Mouse (Mus musculus): ENCODE data around the gene Ap2b1. TPM values are rescaled to one million over a fixed set of nuclear protein-coding genes. Genes with fewer than 3 reads are reported as not detected.
"Not testable (repeated sequence)": the region's sequence is repeated elsewhere in the genome, so short reads cannot be mapped to it uniquely, and the experiment has no call there.

Gene Ap2b1
- polyA plus RNA-seq (2012; rRNA removed), result 41.4 and 51.0 TPM in 2 replicates

- TF ChIP-seq POLR2A (IDR thresholded peaks at IDR 0.05; ENCODE audit: control insufficient read depth, extremely low read depth, insufficient read depth, low read length, poor library complexity) (peak; percentile 74), CTCF (IDR thresholded peaks at IDR 0.05; ENCODE audit: borderline replicate concordance, control insufficient read depth, extremely low read depth, insufficient read depth, low read length, poor library complexity) (0 out of 2 replicates have a peak, but pooled peaks have one; percentile 35)
- Histone ChIP-seq H3K27me3 (ENCODE audit: control insufficient read depth, insufficient read depth, low read length) (no peaks in the 10 kb centered on the region), H3K27ac (ENCODE audit: control insufficient read depth, insufficient read depth, low read length) (peak within 1 kb of the TSS; percentile 66), H3K4me3 (ENCODE audit: control insufficient read depth, insufficient read depth, low read length) (peak within 1 kb of the TSS; percentile 60), H3K36me3 (ENCODE audit: control insufficient read depth, insufficient read depth, low read length) (no peaks in the 10 kb centered on the region), H3K4me1 (replicated peaks; ENCODE audit: control insufficient read depth, insufficient read depth, low read length) (peaks cover 6% of the 10 kb centered on the region)
- WGBS, result 4% methylated on average over 56 of the region's 56 CpGs
- peak; percentile 94 for DNase-seq
Observed at GRCm38 (mm10) chr11:83298225-83299195, at the start of gene Ap2b1. Gene Ap2b1 (plus strand): TSS chr11:83299024.

- 86% methylated on average over 5 of the region's 5 CpGs for WGBS
- not testable (repeated sequence) for DNase-seq; H3K4me3 ChIP-seq (ENCODE audit: control insufficient read depth, insufficient read depth, low read length); H3K36me3 ChIP-seq (ENCODE audit: control insufficient read depth, insufficient read depth, low read length); H3K27ac ChIP-seq (ENCODE audit: control insufficient read depth, insufficient read depth, low read length); H3K4me1 ChIP-seq (replicated peaks; ENCODE audit: control insufficient read depth, insufficient read depth, low read length); H3K27me3 ChIP-seq (ENCODE audit: control insufficient read depth, insufficient read depth, low read length)
Observed at GRCm38 (mm10) chr11:83257211-83257610, 41.6 kb upstream of the Ap2b1 start.

GRCm38 (mm10) chr11:83262673-83263072 is 36.2 kb upstream of the Ap2b1 start:
- DNase-seq, result peak; percentile 35
- TF ChIP-seq POLR2A (IDR thresholded peaks at IDR 0.05; ENCODE audit: control insufficient read depth, extremely low read depth, insufficient read depth, low read length, poor library complexity), result no peak
- TF ChIP-seq CTCF (IDR thresholded peaks at IDR 0.05; ENCODE audit: borderline replicate concordance, control insufficient read depth, extremely low read depth, insufficient read depth, low read length, poor library complexity), result no peak
- Histone ChIP-seq H3K4me1 (replicated peaks; ENCODE audit: control insufficient read depth, insufficient read depth, low read length) (peaks cover 8% of the 10 kb centered on the region), H3K4me3 (ENCODE audit: control insufficient read depth, insufficient read depth, low read length) (no peak overlapping the region), H3K36me3 (ENCODE audit: control insufficient read depth, insufficient read depth, low read length) (peaks cover 4% of the 10 kb centered on the region; the same call in 1 of the 2 replicates), H3K27ac (ENCODE audit: control insufficient read depth, insufficient read depth, low read length) (peak overlapping the region; percentile 78), H3K27me3 (ENCODE audit: control insufficient read depth, insufficient read depth, low read length) (no peaks in the 10 kb centered on the region)
- 75% methylated on average over 1 of the region's 1 CpGs for WGBS

GRCm38 (mm10) chr11:83263146-83263545 is 35.7 kb upstream of the Ap2b1 start:
- Histone ChIP-seq H3K27ac (ENCODE audit: control insufficient read depth, insufficient read depth, low read length) (peak overlapping the region; percentile 65), H3K4me1 (replicated peaks; ENCODE audit: control insufficient read depth, insufficient read depth, low read length) (peaks cover 8% of the 10 kb centered on the region), H3K27me3 (ENCODE audit: control insufficient read depth, insufficient read depth, low read length) (no peaks in the 10 kb centered on the region), H3K36me3 (ENCODE audit: control insufficient read depth, insufficient read depth, low read length) (peaks cover 4% of the 10 kb centered on the region; the same call in 1 of the 2 replicates), H3K4me3 (ENCODE audit: control insufficient read depth, insufficient read depth, low read length) (no peak overlapping the region)
- TF ChIP-seq POLR2A (IDR thresholded peaks at IDR 0.05; ENCODE audit: control insufficient read depth, extremely low read depth, insufficient read depth, low read length, poor library complexity) (no peak), CTCF (IDR thresholded peaks at IDR 0.05; ENCODE audit: borderline replicate concordance, control insufficient read depth, extremely low read depth, insufficient read depth, low read length, poor library complexity) (no peak)
- DNase-seq, result no peak
- WGBS, result 27% methylated on average over 3 of the region's 3 CpGs

- Histone ChIP-seq H3K36me3 (ENCODE audit: control insufficient read depth, insufficient read depth, low read length) (no peaks in the 10 kb centered on the region), H3K4me3 (ENCODE audit: control insufficient read depth, insufficient read depth, low read length) (peak overlapping the region; percentile 92), H3K27me3 (ENCODE audit: control insufficient read depth, insufficient read depth, low read length) (no peaks in the 10 kb centered on the region), H3K27ac (ENCODE audit: control insufficient read depth, insufficient read depth, low read length) (peak overlapping the region; percentile 79), H3K4me1 (replicated peaks; ENCODE audit: control insufficient read depth, insufficient read depth, low read length) (peaks cover 6% of the 10 kb centered on the region; the same call in 1 of the 2 replicates)
- 9% methylated on average over 6 of the region's 6 CpGs for WGBS
- TF ChIP-seq CTCF (IDR thresholded peaks at IDR 0.05; ENCODE audit: borderline replicate concordance, control insufficient read depth, extremely low read depth, insufficient read depth, low read length, poor library complexity) (no peak), POLR2A (IDR thresholded peaks at IDR 0.05; ENCODE audit: control insufficient read depth, extremely low read depth, insufficient read depth, low read length, poor library complexity) (peak; percentile 30; the same call in 1 of the 2 replicates)
- no peak for DNase-seq
Observed at GRCm38 (mm10) chr11:83270842-83271150, 28.0 kb upstream of the Ap2b1 start.

- 0 out of 2 replicates have a peak, but pooled peaks have one; percentile 16 for TF ChIP-seq POLR2A (IDR thresholded peaks at IDR 0.05; ENCODE audit: control insufficient read depth, extremely low read depth, insufficient read depth, low read length, poor library complexity)
- TF ChIP-seq CTCF (IDR thresholded peaks at IDR 0.05; ENCODE audit: borderline replicate concordance, control insufficient read depth, extremely low read depth, insufficient read depth, low read length, poor library complexity), result no peak
- H3K27ac ChIP-seq (ENCODE audit: control insufficient read depth, insufficient read depth, low read length), result peak overlapping the region; percentile 79
- H3K27me3 ChIP-seq (ENCODE audit: control insufficient read depth, insufficient read depth, low read length), result no peaks in the 10 kb centered on the region
- WGBS, result under 1% methylated on average over 26 of the region's 26 CpGs
- H3K36me3 ChIP-seq (ENCODE audit: control insufficient read depth, insufficient read depth, low read length), result no peaks in the 10 kb centered on the region
- peak overlapping the region; percentile 92 for H3K4me3 ChIP-seq (ENCODE audit: control insufficient read depth, insufficient read depth, low read length)
- H3K4me1 ChIP-seq (replicated peaks; ENCODE audit: control insufficient read depth, insufficient read depth, low read length), result peaks cover 6% of the 10 kb centered on the region; the same call in 1 of the 2 replicates
- peak; percentile 79 for DNase-seq
Observed at GRCm38 (mm10) chr11:83271151-83271950, 27.5 kb upstream of the Ap2b1 start.

All from thymus, adult 2 months (tissue).